Mouse (Mus musculus): ENCODE data around the gene Nsg2.
A peak's percentile ranks its signal among the peaks of the same experiment; 100 is the strongest.
"Not testable (repeated sequence)": the region's sequence is repeated elsewhere in the genome, so short reads cannot be mapped to it uniquely, and the experiment has no call there.

The Nsg2 gene

GRCm38 (mm10) chr11:32000281-32000680, at the start of gene Nsg2:
Gene Nsg2, plus strand, starts transcription at chr11:32000463.
- DNase-seq (ENCODE audit: low spot score), result peak; percentile 91

GRCm38 (mm10) chr11:31960071-31960470, 40.2 kb upstream of the Nsg2 start:
- DNase-seq (ENCODE audit: low spot score), result no peak

GRCm38 (mm10) chr11:31963993-31964392, 36.3 kb upstream of the Nsg2 start:
- peak; percentile 31 for DNase-seq (ENCODE audit: low spot score)

GRCm38 (mm10) chr11:31965256-31966134, 34.8 kb upstream of the Nsg2 start, which contains the start of gene 4930524B15Rik:
Gene 4930524B15Rik, plus strand, starts transcription at chr11:31965592.
- DNase-seq (ENCODE audit: low spot score), result no peak

GRCm38 (mm10) chr11:31974132-31974531, 26.1 kb upstream of the Nsg2 start:
- DNase-seq (ENCODE audit: low spot score), result no peak

- no peak for DNase-seq (ENCODE audit: low spot score)
These were observed 25.4 kb upstream of the Nsg2 start for GRCm38 (mm10) chr11:31974826-31975225.

GRCm38 (mm10) chr11:31975678-31976077, 24.6 kb upstream of the Nsg2 start:
- DNase-seq (ENCODE audit: low spot score), result no peak

- DNase-seq (ENCODE audit: low spot score), result no peak
These were observed 24.1 kb upstream of the Nsg2 start for GRCm38 (mm10) chr11:31976137-31976536.

- not testable (repeated sequence) for DNase-seq (ENCODE audit: low spot score)
These were observed 20.2 kb upstream of the Nsg2 start for GRCm38 (mm10) chr11:31980089-31980488.

- DNase-seq (ENCODE audit: low spot score), result no peak
These were observed 18.4 kb upstream of the Nsg2 start for GRCm38 (mm10) chr11:31981830-31982229.

GRCm38 (mm10) chr11:31982247-31982943, 17.9 kb upstream of the Nsg2 start:
- DNase-seq (ENCODE audit: low spot score), result not testable (repeated sequence)

GRCm38 (mm10) chr11:31983249-31983648, 17.0 kb upstream of the Nsg2 start:
- DNase-seq (ENCODE audit: low spot score), result no peak

- DNase-seq (ENCODE audit: low spot score), result no peak
These were observed 15.5 kb upstream of the Nsg2 start for GRCm38 (mm10) chr11:31984786-31985185.

GRCm38 (mm10) chr11:31992535-31992934, 7.7 kb upstream of the Nsg2 start:
- no peak for DNase-seq (ENCODE audit: low spot score)

GRCm38 (mm10) chr11:31999716-32000115, 547 bp upstream of the Nsg2 start:
- peak; percentile 54 for DNase-seq (ENCODE audit: low spot score)

- no peak for DNase-seq (ENCODE audit: low spot score)
These were observed 1.1 kb downstream of the Nsg2 start for GRCm38 (mm10) chr11:32001181-32001910.

GRCm38 (mm10) chr11:32002670-32003072, 2.4 kb downstream of the Nsg2 start:
- DNase-seq (ENCODE audit: low spot score), result no peak

GRCm38 (mm10) chr11:32008049-32008448, 7.8 kb downstream of the Nsg2 start:
- DNase-seq (ENCODE audit: low spot score), result not testable (repeated sequence)

- no peak for DNase-seq (ENCODE audit: low spot score)
These were observed 8.6 kb downstream of the Nsg2 start for GRCm38 (mm10) chr11:32008852-32009251.

GRCm38 (mm10) chr11:32009961-32010662, 9.8 kb downstream of the Nsg2 start:
- DNase-seq (ENCODE audit: low spot score), result no peak

GRCm38 (mm10) chr11:32010663-32010970, 10.4 kb downstream of the Nsg2 start:
- peak; percentile 68 for DNase-seq (ENCODE audit: low spot score)
